20 mouse cellular contexts compared by ENCODE assay signal in genomic region chr9:8719017-8719416, GRCm38 (mm10).
DNase-seq lines count a peak whose midpoint lies in the region; ATAC-seq and TF ChIP-seq lines count a peak whose summit lies in the region.
"Had no signal": no experiment of that assay in that cellular context is flagged by ENCODE, and none has a peak within 500 bp of the region (broad histone marks: within the 10 kb centered on the region; RNA-seq: fewer than 3 reads in every experiment).

No protein-coding gene starts in this region.

- no peak overlapping the region for H3K4me3 ChIP-seq in liver, adult 2 months (ENCODE audit: insufficient read depth, low read depth, low read length)
- H3K4me3 ChIP-seq in liver, embryonic 12.5 days: no peak overlapping the region
- H3K4me3 ChIP-seq in E14TG2a.4 (replicated peaks; ENCODE audit: low read length): no peak overlapping the region
- H3K4me3 ChIP-seq in ES-E14 (ENCODE audit: insufficient read depth in 1 of 2, low read depth in 1 of 2, low read length in 2 of 2, poor library complexity in 1 of 2, severe bottlenecking in 1 of 2): no peak overlapping the region
- H3K4me3 ChIP-seq in midbrain, embryonic 11.5 days (ENCODE audit: low read depth, low read length): no peak overlapping the region
- H3K4me3 ChIP-seq: embryonic facial prominence, embryonic 10.5 days; limb, embryonic 15.5 days; lung, embryonic 15.5 days; megakaryocyte, embryonic 14.5 days had no signal

- TF ChIP-seq POLR2A in liver, adult 2 months (IDR thresholded peaks at IDR 0.05; ENCODE audit: extremely low read depth, insufficient read depth, low read length): no peak

- TF ChIP-seq CTCF in liver, adult 2 months (IDR thresholded peaks at IDR 0.05; ENCODE audit: low read depth, low read length): peak; percentile 37
- TF ChIP-seq CTCF in E14TG2a.4 (conservative IDR thresholded peaks at IDR 0.05; ENCODE audit: low read length): peak; percentile 60

- H3K27me3 ChIP-seq in liver, adult 2 months (ENCODE audit: control insufficient read depth, insufficient read depth, low read length): no peaks in the 10 kb centered on the region
- H3K27me3 ChIP-seq in liver, embryonic 12.5 days (replicated peaks): no peaks in the 10 kb centered on the region
- no peaks in the 10 kb centered on the region for H3K27me3 ChIP-seq in E14TG2a.4 (ENCODE audit: insufficient read depth, low read length)
- H3K27me3 ChIP-seq in midbrain, embryonic 11.5 days (ENCODE audit: control insufficient read depth, insufficient read depth, low read length): no peaks in the 10 kb centered on the region
- H3K27me3 ChIP-seq: limb, embryonic 15.5 days; lung, embryonic 15.5 days; megakaryocyte, embryonic 14.5 days had no signal

- no peak overlapping the region for H3K27ac ChIP-seq in liver, adult 2 months (replicated peaks; ENCODE audit: insufficient read depth, low read depth, low read length)
- H3K27ac ChIP-seq in liver, embryonic 12.5 days: no peak overlapping the region
- no peak overlapping the region for H3K27ac ChIP-seq in ES-E14 (ENCODE audit: insufficient read depth, low read depth, low read length, poor library complexity, severe bottlenecking)
- no peak overlapping the region for H3K27ac ChIP-seq in midbrain, embryonic 11.5 days (ENCODE audit: low read depth, low read length)
- H3K27ac ChIP-seq: embryonic facial prominence, embryonic 10.5 days; limb, embryonic 15.5 days; lung, embryonic 15.5 days had no signal

- no peaks in the 10 kb centered on the region for H3K79me2 ChIP-seq in liver, adult 2 months (ENCODE audit: control insufficient read depth, insufficient read depth, low read length)

- H3K4me1 ChIP-seq in liver, adult 2 months (ENCODE audit: control insufficient read depth, insufficient read depth, low read length): no peaks in the 10 kb centered on the region
- no peaks in the 10 kb centered on the region for H3K4me1 ChIP-seq in liver, embryonic 12.5 days
- H3K4me1 ChIP-seq in E14TG2a.4 (replicated peaks; ENCODE audit: low read depth, low read length) (no peaks in the 10 kb centered on the region), ES-E14 (ENCODE audit: control insufficient read depth in 2 of 2, insufficient read depth in 2 of 2, low read length in 2 of 2, poor library complexity in 1 of 2) (no peaks in the 10 kb centered on the region)
- H3K4me1 ChIP-seq in midbrain, embryonic 11.5 days (ENCODE audit: control insufficient read depth, insufficient read depth, low read length): no peaks in the 10 kb centered on the region
- H3K4me1 ChIP-seq: embryonic facial prominence, embryonic 10.5 days; limb, embryonic 15.5 days; lung, embryonic 15.5 days; megakaryocyte, embryonic 14.5 days had no signal

- H3K36me3 ChIP-seq in liver, adult 2 months (ENCODE audit: control insufficient read depth, insufficient read depth, low read length): no peaks in the 10 kb centered on the region
- H3K36me3 ChIP-seq in liver, embryonic 12.5 days: no peaks in the 10 kb centered on the region
- no peaks in the 10 kb centered on the region for H3K36me3 ChIP-seq in E14TG2a.4 (ENCODE audit: insufficient read depth, low read length)
- H3K36me3 ChIP-seq in ES-E14 (ENCODE audit: control insufficient read depth, insufficient read depth, low read length, poor library complexity, severe bottlenecking): no peaks in the 10 kb centered on the region
- no peaks in the 10 kb centered on the region for H3K36me3 ChIP-seq in midbrain, embryonic 11.5 days (ENCODE audit: control insufficient read depth, insufficient read depth, low read length)
- H3K36me3 ChIP-seq: embryonic facial prominence, embryonic 10.5 days; limb, embryonic 15.5 days; lung, embryonic 15.5 days had no signal

- H3K4me2 ChIP-seq in liver, embryonic 12.5 days: no peak overlapping the region
- no peak overlapping the region for H3K4me2 ChIP-seq in midbrain, embryonic 11.5 days
- H3K4me2 ChIP-seq: heart, embryonic 11.5 days; limb, embryonic 15.5 days; lung, embryonic 15.5 days had no signal

- in situ Hi-C loops in ES-E14 (cut with MboI; ENCODE audit: low sequenced_read_pairs in 2 of 2, unreplicated experiment in 2 of 2): no loop called here

- ATAC-seq in liver, embryonic 12.5 days: no peak
- ATAC-seq in megakaryocyte-erythroid progenitor cell, adult 5-6 weeks (replicated peaks; ENCODE audit: low FRiP score, low TSS enrichment, poor library complexity, severe bottlenecking): peak; percentile 74; the same call in 1 of the 2 replicates
- no peak for ATAC-seq in midbrain, embryonic 11.5 days (ENCODE audit: low FRiP score)
- ATAC-seq: CD4-positive, CD25-positive, alpha-beta regulatory T cell, adult 4 months; inflammation-experienced regulatory T-cells, adult 6 months; midbrain, embryonic 16.5 days had no signal

- no peak for DNase-seq in liver, adult 2 months (ENCODE audit: extremely low read depth, low read depth, low spot score)
- no peak for DNase-seq in ES-E14 (ENCODE audit: low read depth, low spot score)
- no peak for DNase-seq in gastrocnemius, adult 18-20 months (ENCODE audit: low spot score)
- no peak for DNase-seq in midbrain, embryonic 11.5 days (ENCODE audit: low spot score, missing footprints)
- DNase-seq: adrenal gland, postnatal 25 days; cerebellum, adult 11-12 months; heart, postnatal 10 days; right cerebral cortex, postnatal 25 days; thymus, adult 18-20 months had no signal

- 39% methylated on average over 1 of the region's 1 CpGs for WGBS in liver, adult 2 months
- 55% methylated on average over 1 of the region's 1 CpGs for WGBS in liver, embryonic 12.5 days (ENCODE audit: insufficient replicate concordance)
- 70% methylated on average over 1 of the region's 1 CpGs for WGBS in midbrain, embryonic 11.5 days

- H3K9ac ChIP-seq in liver, adult 2 months (ENCODE audit: low read depth, low read length): no peak overlapping the region
- H3K9ac ChIP-seq in liver, embryonic 12.5 days: no peak overlapping the region
- no peak overlapping the region for H3K9ac ChIP-seq in ES-E14 (ENCODE audit: insufficient read depth, low read depth, low read length, poor library complexity, severe bottlenecking)
- H3K9ac ChIP-seq in midbrain, embryonic 11.5 days (ENCODE audit: low read length): no peak overlapping the region
- H3K9ac ChIP-seq: limb, embryonic 15.5 days; lung, embryonic 15.5 days had no signal

- H3K9me3 ChIP-seq in liver, embryonic 12.5 days (replicated peaks): no peaks in the 10 kb centered on the region
- H3K9me3 ChIP-seq in E14TG2a.4 (ENCODE audit: low read length): no peaks in the 10 kb centered on the region
- H3K9me3 ChIP-seq in ES-E14 (ENCODE audit: control insufficient read depth, insufficient read depth, low read depth, low read length): no peaks in the 10 kb centered on the region
- H3K9me3 ChIP-seq in midbrain, embryonic 11.5 days (ENCODE audit: control insufficient read depth, low read length): no peaks in the 10 kb centered on the region
- H3K9me3 ChIP-seq: embryonic facial prominence, embryonic 10.5 days; limb, embryonic 15.5 days; lung, embryonic 15.5 days; megakaryocyte, embryonic 14.5 days had no signal

TF ChIP-seq in ES-E14, 5 proteins besides CTCF, POLR2A, EP300 and RAD21:
- TF ChIP-seq CHD2 (IDR thresholded peaks at IDR 0.05; ENCODE audit: low read depth, low read length): no peak
- TF ChIP-seq HCFC1 (IDR thresholded peaks at IDR 0.05; ENCODE audit: borderline replicate concordance, insufficient read depth, low read length): no peak
- TF ChIP-seq MAFK (IDR thresholded peaks at IDR 0.05; ENCODE audit: insufficient read depth, low read depth, low read length): no peak
- TF ChIP-seq ZC3H11A (IDR thresholded peaks at IDR 0.05; ENCODE audit: borderline replicate concordance, low read depth, low read length): peak; percentile 72; the same call in 1 of the 2 replicates
